Mouse (Mus musculus) thymus, postnatal 4 days (tissue): ENCODE data around the gene Gpr19.
A peak's percentile ranks its signal among the peaks of the same experiment; 100 is the strongest.

Source experiments
- DNase-seq: peaks from one replicate; pipeline ENCODE4 v3.0.0; 2021

Gpr19 gene

GRCm38 (mm10) chr6:134898095-134898965 lies at the start of gene Gpr19:
Gene Gpr19, minus strand, starts transcription at chr6:134898578.
- peak; percentile 85 for DNase-seq

GRCm38 (mm10) chr6:134947311-134948087 lies 49.1 kb upstream of the Gpr19 start:
- DNase-seq: peak; percentile 81

GRCm38 (mm10) chr6:134946858-134947257 lies 48.5 kb upstream of the Gpr19 start:
- DNase-seq: no peak

- no peak for DNase-seq
Measured at GRCm38 (mm10) chr6:134946054-134946453, 47.7 kb upstream of the Gpr19 start.

- DNase-seq: no peak
Measured at GRCm38 (mm10) chr6:134943759-134944407, 45.5 kb upstream of the Gpr19 start.

GRCm38 (mm10) chr6:134939781-134940180 lies 41.4 kb upstream of the Gpr19 start:
- no peak for DNase-seq

GRCm38 (mm10) chr6:134934305-134934704 lies 35.9 kb upstream of the Gpr19 start:
- no peak for DNase-seq

- no peak for DNase-seq
Measured at GRCm38 (mm10) chr6:134933207-134933558, 34.8 kb upstream of the Gpr19 start.

GRCm38 (mm10) chr6:134932486-134933206 lies 34.3 kb upstream of the Gpr19 start:
- DNase-seq: no peak

- DNase-seq: no peak
Measured at GRCm38 (mm10) chr6:134931146-134931545, 32.8 kb upstream of the Gpr19 start.

GRCm38 (mm10) chr6:134930383-134930782 lies 32.0 kb upstream of the Gpr19 start:
- DNase-seq: no peak

GRCm38 (mm10) chr6:134929926-134930325 lies 31.5 kb upstream of the Gpr19 start:
- DNase-seq: no peak

- DNase-seq: peak; percentile 60
Measured at GRCm38 (mm10) chr6:134928889-134929310, 30.5 kb upstream of the Gpr19 start.

- DNase-seq: peak; percentile 85
Measured at GRCm38 (mm10) chr6:134928096-134928888, 29.9 kb upstream of the Gpr19 start.

- DNase-seq: no peak
Measured at GRCm38 (mm10) chr6:134927595-134928095, 29.3 kb upstream of the Gpr19 start.

- peak; percentile 78 for DNase-seq
Measured at GRCm38 (mm10) chr6:134926803-134927594, 28.6 kb upstream of the Gpr19 start.

- DNase-seq: no peak
Measured at GRCm38 (mm10) chr6:134926338-134926705, 27.9 kb upstream of the Gpr19 start.

- no peak for DNase-seq
Measured at GRCm38 (mm10) chr6:134925673-134926337, 27.4 kb upstream of the Gpr19 start.

- DNase-seq: no peak
Measured at GRCm38 (mm10) chr6:134924262-134924661, 25.9 kb upstream of the Gpr19 start.

- no peak for DNase-seq
Measured at GRCm38 (mm10) chr6:134923670-134924069, 25.3 kb upstream of the Gpr19 start.
